Mouse (Mus musculus) embryonic fibroblast, embryonic 13.5 days (primary cell): Measurements from ENCODE around the gene Rasgef1b. TPM values are rescaled to one million over a fixed set of nuclear protein-coding genes. Genes with fewer than 3 reads are reported as not detected.

Source experiments
- H3K27ac ChIP-seq: 2 replicates; pipeline ENCODE4 v1.5.1; 2012; ENCODE audit warnings: low read length, control low read depth, inconsistent platforms; ENCODE audit not compliant: insufficient read depth
- H3K4me1 ChIP-seq: 2 replicates; pipeline ENCODE4 v1.6.1; 2011; ENCODE audit warnings: low read length; ENCODE audit not compliant: control insufficient read depth, insufficient read depth
- H3K4me3 ChIP-seq: 2 replicates; pipeline ENCODE4 v1.5.1; 2011; ENCODE audit warnings: mild to moderate bottlenecking, control low read depth, low read length; ENCODE audit not compliant: insufficient read depth
- CTCF ChIP-seq: IDR thresholded peaks from 2 replicates; pipeline ENCODE4 v1.5.1; 2011; ENCODE audit warnings: mild to moderate bottlenecking, control low read depth, low read length, moderate library complexity, borderline replicate concordance; ENCODE audit not compliant: insufficient read depth
- POLR2A ChIP-seq: IDR thresholded peaks from 2 replicates; pipeline ENCODE4 v1.6.1; 2011; ENCODE audit warnings: low read depth, mild to moderate bottlenecking, control low read depth, low read length, moderate library complexity
- polyA plus RNA-seq: library from polyadenylated mRNA; stranded (reverse); fragments of >200 nt; gene quantifications from 2 replicates; pipeline ENCODE4 v1.2.4, GENCODE M21; 2011; ENCODE audit warnings: low read depth; ENCODE audit not compliant: missing spikeins, insufficient read length

Rasgef1b gene
- polyA plus RNA-seq, 1 experiment = 2.1 TPM

DNA sequence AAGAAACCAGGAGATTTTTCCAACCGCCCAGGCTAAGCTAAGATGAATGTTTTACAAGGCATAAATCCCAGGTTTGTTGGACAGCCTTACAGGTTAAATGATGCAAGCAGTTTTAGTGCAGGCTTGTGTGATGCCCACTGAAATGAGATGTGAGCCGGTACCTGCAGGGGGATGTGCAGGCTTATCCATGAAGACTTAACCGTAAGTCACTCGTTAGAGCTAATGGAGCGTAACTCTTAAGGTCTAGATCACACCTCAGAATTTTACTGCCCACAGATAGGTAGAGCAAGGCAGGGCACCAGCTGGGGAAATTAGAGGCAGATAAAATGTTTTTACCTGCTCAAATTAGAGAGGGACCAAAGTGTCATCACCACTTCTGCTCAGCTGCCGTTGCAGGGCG is 14.0 kb upstream of the Rasgef1b start:
- no peak overlapping the region for H3K4me3 ChIP-seq
- no peak for TF ChIP-seq POLR2A
- no peak for TF ChIP-seq CTCF
- no peaks in the 10 kb centered on the region for H3K4me1 ChIP-seq
- no peak overlapping the region for H3K27ac ChIP-seq

DNA sequence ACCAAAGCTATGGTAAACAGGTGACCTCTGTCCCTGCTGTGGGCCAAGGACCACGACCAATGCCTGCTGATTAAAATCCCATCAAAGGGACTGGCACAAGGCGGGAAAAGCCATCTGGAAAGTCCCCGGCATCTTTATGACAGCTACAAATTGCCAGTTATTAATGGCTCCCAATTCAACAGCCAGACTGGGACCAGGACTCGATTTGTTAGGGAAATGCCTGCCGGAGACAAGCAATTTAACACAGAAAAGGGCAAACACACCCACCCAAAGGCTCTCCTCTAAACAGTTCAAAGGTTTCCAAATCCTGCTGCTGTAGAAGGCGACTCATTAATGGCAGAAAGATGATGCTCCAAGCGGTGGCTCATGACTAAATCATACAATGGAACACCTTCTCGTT is 13.2 kb upstream of the Rasgef1b start:
- no peak for TF ChIP-seq CTCF
- TF ChIP-seq POLR2A = no peak
- Histone ChIP-seq H3K27ac (no peak overlapping the region), H3K4me3 (no peak overlapping the region), H3K4me1 (no peaks in the 10 kb centered on the region)

DNA sequence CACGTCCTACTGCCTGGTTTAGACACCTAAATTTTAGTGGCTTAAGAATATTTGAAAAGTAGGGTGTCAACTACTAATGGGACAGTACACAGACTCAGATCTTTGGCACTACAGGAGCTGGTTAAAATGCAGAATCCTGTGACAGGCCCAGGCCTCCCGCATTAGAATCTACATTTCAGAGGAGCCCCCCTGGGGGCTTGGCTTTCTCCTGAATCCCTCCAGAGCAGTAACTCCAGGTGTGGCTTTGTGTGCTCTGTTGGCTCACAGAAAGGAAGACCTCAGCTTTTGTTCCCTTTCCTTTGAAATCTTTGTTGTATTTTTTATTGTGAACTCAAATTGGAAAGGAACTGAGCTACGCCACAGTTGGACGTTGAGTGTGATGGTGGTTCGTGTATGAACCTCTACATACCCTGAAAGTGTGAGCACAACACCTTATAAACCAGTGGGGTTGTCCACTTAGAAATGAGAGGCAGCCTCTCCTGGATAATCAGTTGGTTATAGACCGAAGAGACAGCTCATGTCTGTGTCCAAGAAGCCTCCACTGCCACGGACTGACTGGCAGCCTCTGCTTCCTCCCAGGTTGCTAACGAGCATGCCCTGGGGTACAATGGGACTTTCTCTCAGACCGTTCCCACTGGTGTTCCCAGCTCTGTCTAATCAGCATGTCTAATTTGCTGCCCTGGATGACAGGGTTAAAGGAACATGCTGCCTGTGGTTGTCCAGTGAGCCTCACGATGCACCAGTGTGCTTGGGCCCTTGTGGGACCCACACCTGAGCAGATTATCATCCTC is 9.3 kb upstream of the Rasgef1b start:
- no peak overlapping the region for H3K4me3 ChIP-seq
- H3K27ac ChIP-seq = no peak overlapping the region
- TF ChIP-seq POLR2A (no peak), CTCF (no peak)

DNA sequence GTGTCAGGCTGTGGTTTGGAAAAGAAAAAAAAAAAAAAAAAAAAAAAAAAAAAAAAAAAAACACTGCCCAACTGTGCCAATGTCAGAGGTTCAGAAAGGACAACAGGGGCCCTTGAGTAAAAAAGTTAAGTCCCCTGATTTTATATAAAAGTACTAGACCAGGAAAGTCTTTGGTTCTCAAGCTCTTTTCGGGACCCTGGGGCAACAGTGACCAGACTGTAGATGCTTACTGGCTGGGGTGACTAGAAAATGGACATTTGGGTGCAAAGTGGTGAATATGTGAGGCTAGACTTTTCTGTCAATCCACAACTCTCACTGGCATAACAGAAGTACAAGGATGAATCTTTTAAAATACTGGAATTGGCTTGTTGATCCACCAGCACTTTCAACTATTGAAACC is 1.1 kb upstream of the Rasgef1b start:
- Histone ChIP-seq H3K4me1 (no peaks in the 10 kb centered on the region), H3K27ac (no peak overlapping the region), H3K4me3 (no peak overlapping the region)
- TF ChIP-seq POLR2A (no peak), CTCF (no peak)

More for the DNA sequence above, 9.3 kb upstream of the Rasgef1b start:
- no peaks in the 10 kb centered on the region for H3K4me1 ChIP-seq

DNA sequence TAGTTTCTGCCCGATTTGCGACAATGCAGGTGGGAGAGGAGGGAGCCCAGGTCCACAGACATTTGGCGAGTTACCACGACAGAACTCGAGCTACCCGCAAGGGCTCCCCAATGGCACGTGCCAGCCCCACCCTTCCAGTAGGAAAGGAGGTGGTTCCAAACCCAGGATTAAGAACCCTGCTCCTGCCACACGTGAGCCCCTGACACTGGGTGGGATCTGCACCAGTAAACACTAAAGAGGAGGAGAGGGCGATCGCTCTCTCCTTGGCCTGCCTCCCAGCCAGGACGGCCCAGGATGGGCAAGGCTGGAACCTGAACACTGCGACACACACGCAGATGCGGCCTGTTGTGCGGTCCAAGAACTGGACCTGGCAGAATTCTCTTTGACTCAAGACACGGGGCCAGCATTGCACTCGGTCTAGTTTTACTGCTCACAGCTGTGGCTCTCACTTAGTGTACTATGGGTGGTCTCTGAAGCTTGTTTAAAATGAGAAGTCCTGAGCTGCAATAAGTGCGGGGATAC is 557 bp upstream of the Rasgef1b start:
- Histone ChIP-seq H3K4me1 (no peaks in the 10 kb centered on the region), H3K4me3 (no peak overlapping the region), H3K27ac (no peak overlapping the region)
- no peak for TF ChIP-seq CTCF
- no peak for TF ChIP-seq POLR2A

DNA sequence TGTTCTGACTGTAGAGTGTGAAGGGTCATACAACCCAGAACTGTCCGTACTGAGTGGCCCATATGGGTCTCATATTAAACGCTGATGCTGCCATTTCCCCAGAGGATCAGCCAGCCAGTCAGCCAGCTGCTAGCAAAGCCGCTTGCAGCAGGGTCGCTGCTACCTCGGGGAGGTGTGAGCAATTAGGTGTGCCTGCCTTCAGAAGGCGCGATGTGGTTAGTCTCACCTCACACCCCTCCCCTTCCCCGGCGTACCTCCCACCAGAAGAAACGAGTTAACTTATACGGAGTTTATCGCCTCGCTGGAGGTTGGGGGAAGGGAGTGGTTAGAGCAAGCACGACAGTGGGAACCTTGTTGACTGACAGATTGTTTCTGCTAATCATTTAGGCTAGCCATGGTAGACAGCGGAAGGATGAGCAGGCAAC is 826 bp downstream of the Rasgef1b start:
- TF ChIP-seq CTCF (no peak), POLR2A (no peak)
- peak overlapping the region; percentile 46 for H3K4me3 ChIP-seq
- no peaks in the 10 kb centered on the region for H3K4me1 ChIP-seq
- H3K27ac ChIP-seq = no peak overlapping the region

DNA sequence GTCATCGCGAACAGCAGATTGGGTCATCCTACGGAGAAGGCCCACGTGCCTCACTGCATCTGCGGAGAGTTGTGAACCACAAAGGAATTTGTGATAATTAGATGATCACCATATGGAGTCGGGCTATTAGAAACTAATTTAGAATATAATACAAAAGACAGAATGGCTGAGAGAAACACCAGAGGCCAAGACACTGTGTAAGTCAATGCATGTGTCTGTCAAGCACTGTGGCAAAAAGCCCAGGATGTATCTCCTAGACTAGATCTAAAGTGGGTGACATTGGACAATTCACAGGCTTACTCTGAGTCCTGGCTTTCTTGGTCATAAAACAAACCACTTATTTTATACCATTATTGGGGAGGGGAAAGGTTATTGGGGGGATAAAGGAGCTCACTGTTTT is 4.9 kb downstream of the Rasgef1b start:
- Histone ChIP-seq H3K27ac (no peak overlapping the region), H3K4me3 (no peak overlapping the region)
- TF ChIP-seq CTCF = no peak
- TF ChIP-seq POLR2A = no peak

DNA sequence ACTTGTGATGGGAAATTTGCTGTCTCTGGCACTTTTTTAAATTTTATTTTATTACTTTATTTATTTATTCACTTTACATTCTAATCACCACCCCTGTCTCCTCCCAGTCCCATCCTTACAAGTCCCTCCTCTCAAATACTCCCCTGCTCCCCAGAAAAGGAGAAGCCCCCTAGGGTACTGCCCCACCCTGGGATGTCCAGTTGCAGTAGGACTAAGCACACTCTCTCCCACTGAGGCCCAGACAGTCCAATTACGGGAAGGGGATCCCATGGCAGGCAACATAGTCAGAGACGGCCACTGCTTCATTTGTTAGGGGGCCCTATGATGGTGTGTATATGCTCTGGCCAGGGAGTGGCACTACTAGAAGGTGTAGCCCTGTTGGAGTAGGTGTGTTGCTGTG is 6.6 kb downstream of the Rasgef1b start:
- H3K27ac ChIP-seq = no peak overlapping the region
- H3K4me3 ChIP-seq = no peak overlapping the region
- no peaks in the 10 kb centered on the region for H3K4me1 ChIP-seq
- no peak for TF ChIP-seq CTCF
- no peak for TF ChIP-seq POLR2A

More for the DNA sequence above, 4.9 kb downstream of the Rasgef1b start:
- H3K4me1 ChIP-seq = no peaks in the 10 kb centered on the region

DNA sequence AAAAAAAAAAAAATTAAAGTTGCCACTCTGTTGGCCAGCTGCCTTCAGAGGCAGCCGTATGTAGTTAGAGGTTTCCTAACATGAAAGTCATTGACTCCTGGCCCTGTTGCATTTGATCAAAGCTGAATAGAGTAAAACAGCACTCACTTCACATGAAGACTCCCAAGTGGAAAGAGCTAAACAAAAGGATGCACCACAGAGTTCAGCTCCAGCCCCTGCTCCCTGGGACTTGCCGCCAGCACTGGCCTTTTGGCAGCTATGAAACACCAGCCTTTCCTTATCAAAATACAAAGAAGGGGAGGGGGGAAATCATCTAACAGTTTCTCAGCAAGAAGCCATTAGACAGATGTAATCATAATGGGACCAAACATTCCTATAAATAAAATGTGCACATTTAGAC is 8.3 kb downstream of the Rasgef1b start:
- Histone ChIP-seq H3K4me1 (no peaks in the 10 kb centered on the region), H3K27ac (no peak overlapping the region), H3K4me3 (no peak overlapping the region)
- no peak for TF ChIP-seq POLR2A
- no peak for TF ChIP-seq CTCF

DNA sequence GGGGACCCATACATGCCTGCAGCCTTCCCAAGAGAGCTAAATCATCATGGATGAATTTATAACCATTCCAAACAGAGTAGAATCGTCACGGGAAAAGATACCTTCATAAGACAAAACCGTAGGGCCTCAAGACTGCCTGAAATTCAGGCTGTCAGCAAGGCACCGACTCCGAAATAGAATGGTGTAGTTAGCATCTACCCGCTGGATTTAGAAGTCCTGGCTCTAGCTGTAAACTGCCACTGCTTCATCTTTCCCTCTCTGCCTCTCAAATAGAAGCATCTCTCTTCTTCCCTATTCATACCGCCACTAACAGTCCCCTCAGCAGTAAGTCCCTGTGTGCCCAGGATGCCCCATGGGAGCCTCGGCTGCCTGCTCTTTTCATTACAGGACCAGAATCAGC is 10.9 kb downstream of the Rasgef1b start:
- no peak for TF ChIP-seq CTCF
- no peak for TF ChIP-seq POLR2A
- no peak overlapping the region for H3K4me3 ChIP-seq
- no peaks in the 10 kb centered on the region for H3K4me1 ChIP-seq
- H3K27ac ChIP-seq = no peak overlapping the region
